8 mouse cellular contexts compared by ENCODE assay signal in genomic region chr12:111445161-111445889, GRCm38 (mm10). TPM values are rescaled to one million over a fixed set of nuclear protein-coding genes. Genes with fewer than 3 reads are reported as not detected.
DNase-seq lines count a peak whose midpoint lies in the region; ATAC-seq and TF ChIP-seq lines count a peak whose summit lies in the region.

No protein-coding gene starts in this region.

- H3K9ac ChIP-seq in forebrain, postnatal 0 days: no peak overlapping the region
- no peak overlapping the region for H3K9ac ChIP-seq in limb, embryonic 15.5 days
- no peak overlapping the region for H3K9ac ChIP-seq in stomach, embryonic 14.5 days (replicated peaks; ENCODE audit: low read depth, low read length)

- peaks cover 93% of the 10 kb centered on the region for H3K4me1 ChIP-seq in megakaryocyte, embryonic 14.5 days
- peaks cover 7% of the 10 kb centered on the region; the same call in 1 of the 2 replicates for H3K4me1 ChIP-seq in forebrain, postnatal 0 days (ENCODE audit: insufficient read depth)
- peaks cover 65% of the 10 kb centered on the region for H3K4me1 ChIP-seq in limb, embryonic 15.5 days
- peaks cover 28% of the 10 kb centered on the region; the same call in 1 of the 2 replicates for H3K4me1 ChIP-seq in stomach, embryonic 14.5 days (ENCODE audit: control insufficient read depth, insufficient read depth, low read length)

- ATAC-seq in megakaryocyte, adult 5-6 weeks (ENCODE audit: poor library complexity, severe bottlenecking): no peak
- no peak for ATAC-seq in forebrain, postnatal 0 days
- no peak for ATAC-seq in limb, embryonic 15.5 days (ENCODE audit: insufficient number of reproducible peaks, low FRiP score, low TSS enrichment, low read depth)
- ATAC-seq in stomach, embryonic 14.5 days (ENCODE audit: insufficient number of reproducible peaks, insufficient read depth, low FRiP score, low read depth): no peak

- H3K36me3 ChIP-seq in megakaryocyte, embryonic 14.5 days (replicated peaks; ENCODE audit: low read length): peaks cover 60% of the 10 kb centered on the region
- H3K36me3 ChIP-seq in forebrain, postnatal 0 days (ENCODE audit: insufficient read depth): no peaks in the 10 kb centered on the region
- no peaks in the 10 kb centered on the region for H3K36me3 ChIP-seq in limb, embryonic 15.5 days
- H3K36me3 ChIP-seq in stomach, embryonic 14.5 days (ENCODE audit: control insufficient read depth, insufficient read depth, low read length): no peaks in the 10 kb centered on the region

- intact Hi-C loops in gastrocnemius, postnatal 36 days (cut with DNase I): no loop called here

- H3K4me2 ChIP-seq in forebrain, postnatal 0 days (ENCODE audit: low read depth): peak overlapping the region; percentile 44
- peak overlapping the region; percentile 44 for H3K4me2 ChIP-seq in limb, embryonic 15.5 days
- peak overlapping the region; percentile 38 for H3K4me2 ChIP-seq in stomach, embryonic 14.5 days (replicated peaks; ENCODE audit: low read depth, low read length)

- 4% methylated on average over 47 of the region's 52 CpGs for WGBS in forebrain, postnatal 0 days
- WGBS in limb, embryonic 15.5 days: 8% methylated on average over 52 of the region's 52 CpGs
- WGBS in stomach, embryonic 14.5 days: 8% methylated on average over 51 of the region's 52 CpGs

- H3K4me3 ChIP-seq in megakaryocyte, embryonic 14.5 days (replicated peaks): peak overlapping the region; percentile 75
- no peak overlapping the region for H3K4me3 ChIP-seq in forebrain, postnatal 0 days (ENCODE audit: low read depth, low read length)
- H3K4me3 ChIP-seq in limb, embryonic 15.5 days: peak overlapping the region; percentile 28
- peak overlapping the region; percentile 20 for H3K4me3 ChIP-seq in stomach, embryonic 14.5 days (ENCODE audit: low read depth, low read length)

- H3K27ac ChIP-seq in forebrain, postnatal 0 days (ENCODE audit: low read depth, low read length): no peak overlapping the region
- no peak overlapping the region for H3K27ac ChIP-seq in limb, embryonic 15.5 days
- no peak overlapping the region for H3K27ac ChIP-seq in stomach, embryonic 14.5 days (ENCODE audit: low read length)

- H3K9me3 ChIP-seq in megakaryocyte, embryonic 14.5 days: no peaks in the 10 kb centered on the region
- no peaks in the 10 kb centered on the region for H3K9me3 ChIP-seq in forebrain, postnatal 0 days (ENCODE audit: low read length)
- H3K9me3 ChIP-seq in limb, embryonic 15.5 days: no peaks in the 10 kb centered on the region
- H3K9me3 ChIP-seq in stomach, embryonic 14.5 days (ENCODE audit: control insufficient read depth, low read depth, low read length): no peaks in the 10 kb centered on the region

- peaks cover 47% of the 10 kb centered on the region for H3K27me3 ChIP-seq in megakaryocyte, embryonic 14.5 days (replicated peaks)
- H3K27me3 ChIP-seq in forebrain, postnatal 0 days (ENCODE audit: insufficient read depth, low read length): peaks cover 79% of the 10 kb centered on the region
- H3K27me3 ChIP-seq in limb, embryonic 15.5 days: peaks cover 98% of the 10 kb centered on the region
- peaks cover 78% of the 10 kb centered on the region for H3K27me3 ChIP-seq in stomach, embryonic 14.5 days (ENCODE audit: control insufficient read depth, insufficient read depth, low read length)

- no peak for DNase-seq in forebrain, postnatal 0 days
- no peak for DNase-seq in embryo, embryonic 9.5 days (ENCODE audit: extremely low spot score)
- DNase-seq in cerebellum, postnatal 4 days (ENCODE audit: low spot score in 2 of 2): no peak
- no peak for DNase-seq in gastrocnemius, postnatal 36 days

- no peak for TF ChIP-seq CTCF in forebrain, postnatal 0 days (IDR thresholded peaks at IDR 0.05; ENCODE audit: low read depth)

RNA-seq across cellular contexts. Expression of gene Tnfaip2, which starts 3.1 kb away (rescaled TPM):
- 1.1 and 11.3 TPM in 2 replicates for polyA plus RNA-seq in megakaryocyte, embryonic 14.5 days (2012; ENCODE audit: insufficient read depth, low replicate concordance)
- total RNA-seq in megakaryocyte, adult 5-6 weeks (2015): 42.7 and 43.7 TPM in 2 replicates
- total RNA-seq in megakaryocyte, adult 5-6 weeks (2017): 81.0 and 109 TPM in 2 replicates
- 1.0 and 4.8 TPM in 2 replicates for total RNA-seq in forebrain, postnatal 0 days (2014; rRNA removed)
- 0.33 and 1.2 TPM in 2 replicates for polyA plus RNA-seq in forebrain, postnatal 0 days (2015; fragmentation: Nextera tagmentation; extraction: Ambion mirVana)
- polyA plus RNA-seq in limb, embryonic 15.5 days (2015; fragmentation: Nextera tagmentation; extraction: Ambion mirVana): 8.3 and 8.4 TPM in 2 replicates
- 3.5 and 5.0 TPM in 2 replicates for polyA plus RNA-seq in stomach, embryonic 14.5 days (2014; fragmentation: Nextera tagmentation; extraction: Ambion mirVana)
- total RNA-seq in gastrocnemius, postnatal 36 days (2021): 10 to 100 TPM; 22.0 to 22.6 TPM

RNA-seq across cellular contexts. Expression of gene Exoc3l4, which starts 28.5 kb away (rescaled TPM):
- 38.6 and 61.4 TPM in 2 replicates for polyA plus RNA-seq in megakaryocyte, embryonic 14.5 days (2012; ENCODE audit: insufficient read depth, low replicate concordance)
- total RNA-seq in megakaryocyte, adult 5-6 weeks (2015): 0.39 and 1.1 TPM in 2 replicates
- 0.29 TPM in 1 of 2 replicates, not detected in the other for total RNA-seq in megakaryocyte, adult 5-6 weeks (2017)
- total RNA-seq in forebrain, postnatal 0 days (2014; rRNA removed): 2.1 TPM in 2 replicates
- polyA plus RNA-seq in forebrain, postnatal 0 days (2015; fragmentation: Nextera tagmentation; extraction: Ambion mirVana): 1.5 and 2.0 TPM in 2 replicates
- 6.4 and 9.9 TPM in 2 replicates for polyA plus RNA-seq in limb, embryonic 15.5 days (2015; fragmentation: Nextera tagmentation; extraction: Ambion mirVana)
- polyA plus RNA-seq in stomach, embryonic 14.5 days (2014; fragmentation: Nextera tagmentation; extraction: Ambion mirVana): 5.7 and 6.8 TPM in 2 replicates
- total RNA-seq in gastrocnemius, postnatal 36 days (2021): 1 to 10 TPM; 1.8 to 4.6 TPM

RNA-seq across cellular contexts. Expression of gene Lbhd2, which starts 38.7 kb away (rescaled TPM):
- not detected in 2 replicates for polyA plus RNA-seq in megakaryocyte, embryonic 14.5 days (2012; ENCODE audit: insufficient read depth, low replicate concordance)
- not detected in 2 replicates for total RNA-seq in megakaryocyte, adult 5-6 weeks (2015)
- not detected in 2 replicates for total RNA-seq in megakaryocyte, adult 5-6 weeks (2017)
- 3.7 and 4.4 TPM in 2 replicates for total RNA-seq in forebrain, postnatal 0 days (2014; rRNA removed)
- 10.5 and 12.9 TPM in 2 replicates for polyA plus RNA-seq in forebrain, postnatal 0 days (2015; fragmentation: Nextera tagmentation; extraction: Ambion mirVana)
- polyA plus RNA-seq in limb, embryonic 15.5 days (2015; fragmentation: Nextera tagmentation; extraction: Ambion mirVana): 12.4 and 13.2 TPM in 2 replicates
- 0.93 and 1.5 TPM in 2 replicates for polyA plus RNA-seq in stomach, embryonic 14.5 days (2014; fragmentation: Nextera tagmentation; extraction: Ambion mirVana)
- not detected for total RNA-seq in gastrocnemius, postnatal 36 days (2021)

RNA-seq across cellular contexts. Expression of gene Gm266, which starts 40.3 kb away (rescaled TPM):
- polyA plus RNA-seq in megakaryocyte, embryonic 14.5 days (2012; ENCODE audit: insufficient read depth, low replicate concordance): 0.22 TPM in 1 of 2 replicates, not detected in the other
- total RNA-seq in megakaryocyte, adult 5-6 weeks (2015): not detected in 2 replicates
- not detected in 2 replicates for total RNA-seq in megakaryocyte, adult 5-6 weeks (2017)
- 5.1 and 5.4 TPM in 2 replicates for total RNA-seq in forebrain, postnatal 0 days (2014; rRNA removed)
- 3.7 and 5.2 TPM in 2 replicates for polyA plus RNA-seq in forebrain, postnatal 0 days (2015; fragmentation: Nextera tagmentation; extraction: Ambion mirVana)
- polyA plus RNA-seq in limb, embryonic 15.5 days (2015; fragmentation: Nextera tagmentation; extraction: Ambion mirVana): 13.1 and 16.1 TPM in 2 replicates
- 38.4 and 42.6 TPM in 2 replicates for polyA plus RNA-seq in stomach, embryonic 14.5 days (2014; fragmentation: Nextera tagmentation; extraction: Ambion mirVana)
- under 1 TPM; 0.69 to 0.84 TPM for total RNA-seq in gastrocnemius, postnatal 36 days (2021)
